Mouse (Mus musculus) liver, embryonic 16.5 days (tissue): Measurements from ENCODE around the gene Drap1. TPM values are rescaled to one million over a fixed set of nuclear protein-coding genes. Genes with fewer than 3 reads are reported as not detected.

Experiments
- ATAC-seq: fragments of 200-750 bp; cut with Nextera tagmentation; 2 replicates; pipeline ENCODE4 v1.8.0; 2017; ENCODE audit warnings: low read depth, mild to moderate bottlenecking, moderate number of reproducible peaks, moderate library complexity
- H3K27ac ChIP-seq: fragments of 300-500 bp; sonication (generic); 2 replicates; pipeline ENCODE4 v1.5.1; 2014; ENCODE audit warnings: mild to moderate bottlenecking, low read length
- H3K27me3 ChIP-seq: fragments of 300-500 bp; sonication (generic); 2 replicates; pipeline ENCODE4 v1.6.1; 2014; ENCODE audit warnings: low read depth, low read length, mixed read lengths; ENCODE audit not compliant: control insufficient read depth, insufficient read depth
- H3K36me3 ChIP-seq: fragments of 300-500 bp; sonication (generic); 2 replicates; pipeline ENCODE4 v1.6.1; 2014; ENCODE audit warnings: mild to moderate bottlenecking; ENCODE audit not compliant: control insufficient read depth, insufficient read depth
- H3K4me1 ChIP-seq: fragments of 300-500 bp; sonication (generic); 2 replicates; pipeline ENCODE4 v1.6.1; 2014; ENCODE audit warnings: low read depth, low read length, mixed read lengths; ENCODE audit not compliant: control insufficient read depth
- H3K4me2 ChIP-seq: fragments of 300-500 bp; sonication (generic); 2 replicates; pipeline ENCODE4 v1.6.1; 2014; ENCODE audit warnings: low read depth, low read length, mixed read lengths
- H3K4me3 ChIP-seq: fragments of 300-500 bp; sonication (generic); 2 replicates; pipeline ENCODE4 v1.5.1; 2014; ENCODE audit warnings: low read depth, mild to moderate bottlenecking, low read length
- H3K9ac ChIP-seq: fragments of 300-500 bp; sonication (generic); 2 replicates; pipeline ENCODE4 v1.6.1; 2014; ENCODE audit warnings: low read depth, low read length
- H3K9me3 ChIP-seq: fragments of 300-500 bp; sonication (generic); replicated peaks from 2 replicates; pipeline ENCODE4 v1.6.1; 2016; ENCODE audit warnings: low read length; ENCODE audit not compliant: control insufficient read depth
- WGBS: fragments of 180-500 bp; shearing (Covaris S2); extraction: QIAGEN DNeasy Blood & Tissue Kit; methylation state at CpG from one replicate; pipeline ENCODE4 v1.1.7; 2014; ENCODE audit not compliant: insufficient replicate concordance; 5-methylcytosine and 5-hydroxymethylcytosine counted together
- polyA plus RNA-seq: library from polyadenylated mRNA; unstranded; fragments of >200 nt; fragmentation: Nextera tagmentation; extraction: Ambion mirVana; gene quantifications from 2 replicates; pipeline ENCODE4 v1.2.1, GENCODE M21; 2015

Drap1 gene
- polyA plus RNA-seq, 1 experiment from 2014 or later = 61.4 TPM

- Histone ChIP-seq H3K27me3 (no peaks in the 10 kb centered on the region), H3K4me1 (peaks cover 12% of the 10 kb centered on the region), H3K27ac (no peak overlapping the region), H3K9me3 (no peaks in the 10 kb centered on the region), H3K4me3 (no peak overlapping the region), H3K4me2 (no peak overlapping the region), H3K36me3 (peaks cover 4% of the 10 kb centered on the region; the same call in 1 of the 2 replicates), H3K9ac (no peak overlapping the region)
- WGBS = 66% methylated on average over 9 of the region's 9 CpGs
- no peak for ATAC-seq
Observed at GRCm38 (mm10) chr19:5419630-5420029, 5.1 kb downstream of the Drap1 start.

DNA sequence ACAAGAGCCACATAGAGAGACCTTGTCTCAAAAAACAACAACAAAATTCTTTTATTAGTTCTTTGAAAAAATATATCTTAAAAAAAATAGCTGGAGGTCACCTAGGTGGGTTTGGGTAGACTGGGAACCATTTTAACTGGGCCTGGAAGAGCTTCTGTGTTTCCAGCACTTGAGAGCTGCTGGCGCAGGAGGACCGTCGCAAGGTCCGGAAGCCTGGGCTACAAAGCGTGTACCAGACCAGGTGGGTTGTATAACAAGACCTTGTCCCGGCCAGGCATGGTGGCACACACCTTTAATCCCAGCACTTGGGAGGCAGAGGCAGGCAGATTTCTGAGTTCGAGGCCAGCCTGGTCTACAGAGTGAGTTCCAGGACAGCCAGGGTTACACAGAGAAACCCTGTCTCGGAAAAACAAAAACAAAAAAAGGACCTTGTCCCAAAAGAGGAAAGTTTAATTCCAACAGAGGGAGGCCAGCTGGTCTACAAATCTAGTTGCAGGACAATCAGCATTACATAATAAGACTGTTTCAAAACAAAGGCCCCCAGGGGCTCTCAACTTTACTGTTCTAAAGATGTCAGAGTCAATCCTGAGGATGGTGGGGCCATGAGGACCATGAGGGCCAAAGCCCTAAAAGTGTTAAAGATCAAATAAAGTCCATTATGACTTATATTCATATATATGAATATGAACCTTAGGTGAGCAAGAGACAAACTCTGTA is 5.9 kb downstream of the Drap1 start:
- no peak for ATAC-seq
- no peaks in the 10 kb centered on the region for H3K27me3 ChIP-seq
- 79% methylated on average over 8 of the region's 8 CpGs for WGBS
- H3K4me2 ChIP-seq = no peak overlapping the region
- peaks cover 11% of the 10 kb centered on the region for H3K4me1 ChIP-seq
- peaks cover 4% of the 10 kb centered on the region; the same call in 1 of the 2 replicates for H3K36me3 ChIP-seq
- no peak overlapping the region for H3K4me3 ChIP-seq
- no peak overlapping the region for H3K9ac ChIP-seq
- H3K9me3 ChIP-seq = no peaks in the 10 kb centered on the region
- no peak overlapping the region for H3K27ac ChIP-seq

GRCm38 (mm10) chr19:5414534-5414957 is 10.2 kb downstream of the Drap1 start:
- H3K4me2 ChIP-seq = no peak overlapping the region
- no peak for ATAC-seq
- 56% methylated on average over 2 of the region's 2 CpGs for WGBS
- no peak overlapping the region for H3K27ac ChIP-seq
- no peaks in the 10 kb centered on the region for H3K9me3 ChIP-seq
- no peaks in the 10 kb centered on the region for H3K27me3 ChIP-seq
- H3K9ac ChIP-seq = no peak overlapping the region
- H3K4me1 ChIP-seq = peaks cover 3% of the 10 kb centered on the region; the same call in 1 of the 2 replicates
- no peak overlapping the region for H3K4me3 ChIP-seq
- no peaks in the 10 kb centered on the region for H3K36me3 ChIP-seq

DNA sequence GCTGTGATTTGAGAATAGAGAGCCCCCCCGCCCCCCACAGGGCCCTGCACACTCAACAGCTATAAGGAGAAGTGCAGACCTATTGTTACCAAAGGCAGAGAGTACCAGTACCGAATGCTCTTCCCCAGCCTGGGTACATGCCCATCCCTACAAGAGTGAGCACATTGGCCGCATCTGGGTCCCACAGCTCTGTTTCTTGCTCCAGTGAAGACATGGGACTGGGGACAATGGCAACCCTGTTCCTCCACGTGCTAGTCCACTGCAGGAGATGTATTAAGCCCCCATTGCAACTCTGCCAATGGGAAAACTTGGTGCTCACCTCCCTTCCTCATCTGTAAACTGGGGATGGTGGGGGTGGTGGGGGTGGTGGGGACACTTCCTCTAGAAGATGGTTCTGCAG is 10.9 kb downstream of the Drap1 start:
- ATAC-seq = no peak
- Histone ChIP-seq H3K9me3 (no peaks in the 10 kb centered on the region), H3K9ac (no peak overlapping the region), H3K4me3 (no peak overlapping the region), H3K4me2 (no peak overlapping the region), H3K36me3 (no peaks in the 10 kb centered on the region), H3K27ac (no peak overlapping the region), H3K4me1 (peaks cover 6% of the 10 kb centered on the region; the same call in 1 of the 2 replicates), H3K27me3 (no peaks in the 10 kb centered on the region)
- WGBS = 64% methylated on average over 4 of the region's 4 CpGs

DNA sequence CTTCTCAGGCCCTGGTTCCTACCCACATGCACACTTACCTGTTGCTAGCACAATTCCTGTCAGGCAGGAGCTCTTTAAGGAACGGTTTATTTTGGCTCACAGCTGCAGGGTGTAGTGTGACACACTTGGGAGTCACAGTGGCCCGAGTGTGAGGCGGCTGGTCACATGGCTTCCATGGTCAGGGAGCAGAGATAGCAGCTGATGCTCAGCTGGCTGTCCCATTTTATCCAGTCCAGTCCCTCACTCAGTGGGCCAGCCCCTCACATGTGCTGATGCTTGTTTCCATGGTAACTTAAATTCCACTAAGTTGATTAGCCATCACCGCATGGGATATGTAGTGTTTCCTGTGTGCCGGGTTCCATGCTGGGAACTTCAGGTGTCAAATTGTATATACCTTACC is 12.8 kb downstream of the Drap1 start:
- ATAC-seq = no peak
- Histone ChIP-seq H3K27ac (no peak overlapping the region), H3K4me2 (no peak overlapping the region), H3K9me3 (no peaks in the 10 kb centered on the region), H3K4me3 (no peak overlapping the region), H3K9ac (no peak overlapping the region), H3K27me3 (no peaks in the 10 kb centered on the region), H3K4me1 (peaks cover 15% of the 10 kb centered on the region), H3K36me3 (no peaks in the 10 kb centered on the region)
- whole genome bisulfite sequencing = 70% methylated on average over 5 of the region's 5 CpGs

GRCm38 (mm10) chr19:5410641-5411040 is 14.1 kb downstream of the Drap1 start:
- Histone ChIP-seq H3K27ac (no peak overlapping the region), H3K36me3 (no peaks in the 10 kb centered on the region), H3K4me2 (no peak overlapping the region), H3K9ac (no peak overlapping the region), H3K9me3 (no peaks in the 10 kb centered on the region), H3K4me3 (no peak overlapping the region), H3K27me3 (no peaks in the 10 kb centered on the region), H3K4me1 (peaks cover 19% of the 10 kb centered on the region)
- ATAC-seq = no peak
- WGBS = 76% methylated on average over 5 of the region's 5 CpGs

GRCm38 (mm10) chr19:5409068-5409467 is 15.7 kb downstream of the Drap1 start:
- H3K9ac ChIP-seq = no peak overlapping the region
- 72% methylated on average over 5 of the region's 5 CpGs for WGBS
- H3K4me3 ChIP-seq = no peak overlapping the region
- no peaks in the 10 kb centered on the region for H3K27me3 ChIP-seq
- no peak overlapping the region for H3K27ac ChIP-seq
- no peaks in the 10 kb centered on the region for H3K9me3 ChIP-seq
- no peaks in the 10 kb centered on the region for H3K36me3 ChIP-seq
- H3K4me1 ChIP-seq = peaks cover 19% of the 10 kb centered on the region
- H3K4me2 ChIP-seq = no peak overlapping the region
- ATAC-seq = no peak

GRCm38 (mm10) chr19:5408057-5409001 is 16.4 kb downstream of the Drap1 start:
- no peaks in the 10 kb centered on the region for H3K36me3 ChIP-seq
- peak overlapping the region; percentile 96 for H3K27ac ChIP-seq
- peak overlapping the region; percentile 69 for H3K4me3 ChIP-seq
- peaks cover 19% of the 10 kb centered on the region for H3K4me1 ChIP-seq
- peak overlapping the region; percentile 76 for H3K4me2 ChIP-seq
- H3K27me3 ChIP-seq = no peaks in the 10 kb centered on the region
- peak overlapping the region; percentile 82 for H3K9ac ChIP-seq
- ATAC-seq = no peak
- H3K9me3 ChIP-seq = no peaks in the 10 kb centered on the region
- WGBS = 71% methylated on average over 13 of the region's 13 CpGs

GRCm38 (mm10) chr19:5407133-5407532 is 17.6 kb downstream of the Drap1 start:
- peak overlapping the region; percentile 76 for H3K4me2 ChIP-seq
- H3K27me3 ChIP-seq = no peaks in the 10 kb centered on the region
- H3K9me3 ChIP-seq = no peaks in the 10 kb centered on the region
- peak; percentile 77 for ATAC-seq
- H3K4me3 ChIP-seq = peak overlapping the region; percentile 69
- WGBS = 8% methylated on average over 7 of the region's 7 CpGs
- no peaks in the 10 kb centered on the region for H3K36me3 ChIP-seq
- peak overlapping the region; percentile 96 for H3K27ac ChIP-seq
- H3K9ac ChIP-seq = peak overlapping the region; percentile 82
- peaks cover 19% of the 10 kb centered on the region for H3K4me1 ChIP-seq
